Mouse (Mus musculus) liver, postnatal 0 days (tissue): ENCODE measurements at regions not wholly inside any gene's neighbourhood (a gene's known extent, or its start where the extent isn't known, plus 50 kb on each side); places are given as distances from the start of the nearest gene placed in this dataset.
A peak's percentile ranks its signal among the peaks of the same experiment; 100 is the strongest.

ENCODE experiments used
- ATAC-seq: fragments of 200-750 bp; cut with Nextera tagmentation; 2 replicates; pipeline ENCODE4 v1.8.0; 2017; ENCODE audit warnings: mild to moderate bottlenecking, moderate library complexity
- DNase-seq: peaks from one replicate; pipeline ENCODE4 v3.0.0-alpha.2; 2016
- H3K27ac ChIP-seq: fragments of 300-500 bp; sonication (generic); 2 replicates; pipeline ENCODE4 v1.5.1; 2014; ENCODE audit warnings: antibody characterized with exemption, moderate library complexity, mild to moderate bottlenecking, low read depth
- H3K27me3 ChIP-seq: fragments of 300-500 bp; sonication (generic); 2 replicates; pipeline ENCODE4 v1.6.1; 2014; ENCODE audit warnings: low read length, control low read depth, mixed read lengths; ENCODE audit not compliant: insufficient read depth
- H3K36me3 ChIP-seq: fragments of 300-500 bp; sonication (generic); replicated peaks from 2 replicates; pipeline ENCODE4 v1.6.1; 2014; ENCODE audit warnings: mild to moderate bottlenecking, control low read depth, low read length, moderate library complexity, mixed read lengths; ENCODE audit not compliant: insufficient read depth
- H3K4me1 ChIP-seq: fragments of 300-500 bp; sonication (generic); 2 replicates; pipeline ENCODE4 v1.6.1; 2014; ENCODE audit warnings: antibody characterized with exemption, mild to moderate bottlenecking, control low read depth; ENCODE audit not compliant: insufficient read depth
- H3K4me2 ChIP-seq: fragments of 300-500 bp; sonication (generic); 2 replicates; pipeline ENCODE4 v1.6.1; 2014; ENCODE audit warnings: low read depth, mild to moderate bottlenecking, low read length, moderate library complexity, mixed read lengths
- H3K4me3 ChIP-seq: fragments of 300-500 bp; sonication (generic); 2 replicates; pipeline ENCODE4 v1.5.1; 2014; ENCODE audit warnings: low read depth, low read length
- H3K9ac ChIP-seq: fragments of 300-500 bp; sonication (generic); replicated peaks from 2 replicates; pipeline ENCODE4 v1.6.1; 2014; ENCODE audit warnings: mild to moderate bottlenecking, moderate library complexity
- H3K9me3 ChIP-seq: fragments of 300-500 bp; sonication (generic); 2 replicates; pipeline ENCODE4 v1.6.1; 2016; ENCODE audit warnings: mild to moderate bottlenecking, control low read depth, low read length, mixed read lengths
- CTCF ChIP-seq: sonication (generic); IDR thresholded peaks from 2 replicates; pipeline ENCODE4 v1.5.1; 2016; ENCODE audit warnings: antibody characterized with exemption, low read depth
- EP300 ChIP-seq: IDR thresholded peaks from 2 replicates; pipeline ENCODE4 v1.6.1; 2016; ENCODE audit warnings: antibody characterized with exemption, low read depth, mild to moderate bottlenecking
- WGBS: fragments of 180-500 bp; shearing (Covaris S2); extraction: QIAGEN DNeasy Blood & Tissue Kit; methylation state at CpG from one replicate; pipeline ENCODE4 v1.1.7; 2014; ENCODE audit not compliant: insufficient replicate concordance; 5-methylcytosine and 5-hydroxymethylcytosine counted together

- peak overlapping the region; percentile 52 for H3K27ac ChIP-seq
- no peaks in the 10 kb centered on the region for H3K36me3 ChIP-seq
- H3K4me1 ChIP-seq = peaks cover 4% of the 10 kb centered on the region; the same call in 1 of the 2 replicates
- no peaks in the 10 kb centered on the region for H3K9me3 ChIP-seq
- peak overlapping the region; percentile 11 for H3K4me2 ChIP-seq
- peak; percentile 72 for DNase-seq
- no peak overlapping the region for H3K4me3 ChIP-seq
- no peaks in the 10 kb centered on the region for H3K27me3 ChIP-seq
- no peak overlapping the region for H3K9ac ChIP-seq
- 47% methylated on average over 11 of the region's 11 CpGs for WGBS
- ATAC-seq = peak; percentile 97
- TF ChIP-seq EP300 (no peak), CTCF (no peak)
These were observed 162.7 kb upstream of the Tenm3 start for GRCm38 (mm10) chr8:49006236-49006965.

- TF ChIP-seq EP300 = no peak
- no peak for TF ChIP-seq CTCF
- no peak overlapping the region for H3K4me3 ChIP-seq
- no peak overlapping the region for H3K4me2 ChIP-seq
- DNase-seq (no peak), ATAC-seq (no peak)
- no peaks in the 10 kb centered on the region for H3K36me3 ChIP-seq
- H3K9me3 ChIP-seq = no peaks in the 10 kb centered on the region
- no peaks in the 10 kb centered on the region for H3K4me1 ChIP-seq
- H3K9ac ChIP-seq = no peak overlapping the region
- H3K27ac ChIP-seq = no peak overlapping the region
- no peaks in the 10 kb centered on the region for H3K27me3 ChIP-seq
- WGBS = 83% methylated on average over 8 of the region's 8 CpGs
These were observed 137.9 kb upstream of the Tenm3 start for GRCm38 (mm10) chr8:48981667-48982066.

- ATAC-seq = no peak
- H3K4me1 ChIP-seq = no peaks in the 10 kb centered on the region
- no peaks in the 10 kb centered on the region for H3K36me3 ChIP-seq
- no peak overlapping the region for H3K4me2 ChIP-seq
- TF ChIP-seq CTCF = no peak
- no peak for TF ChIP-seq EP300
- DNase-seq = no peak
- H3K27ac ChIP-seq = no peak overlapping the region
- 66% methylated on average over 7 of the region's 7 CpGs for WGBS
- H3K27me3 ChIP-seq = no peaks in the 10 kb centered on the region
- no peak overlapping the region for H3K4me3 ChIP-seq
- no peaks in the 10 kb centered on the region for H3K9me3 ChIP-seq
- no peak overlapping the region for H3K9ac ChIP-seq
These were observed 137.0 kb upstream of the Tenm3 start for GRCm38 (mm10) chr8:48980755-48981154.

- H3K27me3 ChIP-seq = no peaks in the 10 kb centered on the region
- no peaks in the 10 kb centered on the region for H3K4me1 ChIP-seq
- WGBS = 79% methylated on average over 5 of the region's 5 CpGs
- no peak overlapping the region for H3K9ac ChIP-seq
- TF ChIP-seq EP300 (no peak), CTCF (no peak)
- DNase-seq = no peak
- H3K36me3 ChIP-seq = no peaks in the 10 kb centered on the region
- H3K27ac ChIP-seq = no peak overlapping the region
- H3K9me3 ChIP-seq = no peaks in the 10 kb centered on the region
- no peak overlapping the region for H3K4me3 ChIP-seq
- no peak overlapping the region for H3K4me2 ChIP-seq
- ATAC-seq = no peak
These were observed 126.9 kb upstream of the Tenm3 start for GRCm38 (mm10) chr8:48970655-48971054.

- Histone ChIP-seq H3K9ac (no peak overlapping the region), H3K4me3 (no peak overlapping the region), H3K4me1 (no peaks in the 10 kb centered on the region), H3K9me3 (no peaks in the 10 kb centered on the region), H3K4me2 (no peak overlapping the region), H3K27me3 (no peaks in the 10 kb centered on the region), H3K27ac (no peak overlapping the region), H3K36me3 (no peaks in the 10 kb centered on the region)
- TF ChIP-seq CTCF (peak; percentile 50), EP300 (no peak)
- no peak for DNase-seq
- ATAC-seq = no peak
- 63% methylated on average over 1 of the region's 1 CpGs for WGBS
These were observed 121.2 kb upstream of the Tenm3 start for GRCm38 (mm10) chr8:48964929-48965328.

- DNase-seq (no peak), ATAC-seq (no peak)
- H3K27me3 ChIP-seq = no peaks in the 10 kb centered on the region
- no peak overlapping the region for H3K27ac ChIP-seq
- H3K36me3 ChIP-seq = no peaks in the 10 kb centered on the region
- no peaks in the 10 kb centered on the region for H3K4me1 ChIP-seq
- no peak overlapping the region for H3K4me2 ChIP-seq
- H3K4me3 ChIP-seq = no peak overlapping the region
- H3K9ac ChIP-seq = no peak overlapping the region
- no peaks in the 10 kb centered on the region for H3K9me3 ChIP-seq
- 72% methylated on average over 5 of the region's 5 CpGs for WGBS
- TF ChIP-seq CTCF = no peak
- no peak for TF ChIP-seq EP300
These were observed 113.9 kb upstream of the Tenm3 start for GRCm38 (mm10) chr8:48957614-48958013.
